Mouse (Mus musculus) lung, embryonic 14.5 days (tissue): ENCODE measurements at regions not wholly inside any gene's neighbourhood (a gene's known extent, or its start where the extent isn't known, plus 50 kb on each side); places are given as distances from the start of the nearest gene placed in this dataset.

ENCODE experiments used
- ATAC-seq: fragments of 200-750 bp; cut with Nextera tagmentation; 2 replicates; pipeline ENCODE4 v1.8.0; 2017; ENCODE audit warnings: mild to moderate bottlenecking, moderate TSS enrichment, moderate library complexity; ENCODE audit not compliant: insufficient read depth
- DNase-seq: peaks from one replicate; pipeline ENCODE4 v3.0.0-alpha.2; 2015
- H3K27ac ChIP-seq: fragments of 300-500 bp; sonication (generic); 2 replicates; pipeline ENCODE4 v1.5.1; 2014; ENCODE audit warnings: low read depth, mild to moderate bottlenecking, moderate library complexity
- H3K27me3 ChIP-seq: fragments of 300-500 bp; sonication (generic); 2 replicates; pipeline ENCODE4 v1.6.1; 2014; ENCODE audit warnings: low read length, control low read depth; ENCODE audit not compliant: insufficient read depth
- H3K36me3 ChIP-seq: fragments of 300-500 bp; sonication (generic); 2 replicates; pipeline ENCODE4 v1.6.1; 2014; ENCODE audit warnings: control low read depth; ENCODE audit not compliant: insufficient read depth
- H3K4me1 ChIP-seq: fragments of 300-500 bp; sonication (generic); 2 replicates; pipeline ENCODE4 v1.6.1; 2014; ENCODE audit warnings: antibody characterized with exemption, control low read depth; ENCODE audit not compliant: insufficient read depth
- H3K4me2 ChIP-seq: fragments of 300-500 bp; sonication (generic); 2 replicates; pipeline ENCODE4 v1.6.1; 2014; ENCODE audit warnings: mild to moderate bottlenecking
- H3K4me3 ChIP-seq: fragments of 300-500 bp; sonication (generic); 2 replicates; pipeline ENCODE4 v1.5.1; 2014; ENCODE audit warnings: low read depth, low read length
- H3K9ac ChIP-seq: fragments of 300-500 bp; sonication (generic); 2 replicates; pipeline ENCODE4 v1.6.1; 2014
- H3K9me3 ChIP-seq: fragments of 300-500 bp; sonication (generic); 2 replicates; pipeline ENCODE4 v1.6.1; 2016; ENCODE audit warnings: low read depth, low read length, control low read depth
- CTCF ChIP-seq: IDR thresholded peaks from 2 replicates; pipeline ENCODE4 v1.5.1; 2016; ENCODE audit warnings: antibody characterized with exemption, low read depth
- WGBS: fragments of 180-500 bp; shearing (Covaris S2); extraction: QIAGEN DNeasy Blood & Tissue Kit; methylation state at CpG from one replicate; pipeline ENCODE4 v1.1.7; 2014; 5-methylcytosine and 5-hydroxymethylcytosine counted together

GRCm38 (mm10) chr1:98281771-98282149 is 139.2 kb upstream of the Slco6d1 start:
- H3K4me3 ChIP-seq = no peak overlapping the region
- H3K4me1 ChIP-seq = no peaks in the 10 kb centered on the region
- WGBS = 75% methylated on average over 2 of the region's 2 CpGs
- no peak overlapping the region for H3K4me2 ChIP-seq
- no peak for DNase-seq
- ATAC-seq = no peak
- no peak overlapping the region for H3K9ac ChIP-seq
- H3K9me3 ChIP-seq = no peaks in the 10 kb centered on the region
- H3K27ac ChIP-seq = no peak overlapping the region
- no peaks in the 10 kb centered on the region for H3K27me3 ChIP-seq
- TF ChIP-seq CTCF = no peak
- no peaks in the 10 kb centered on the region for H3K36me3 ChIP-seq

GRCm38 (mm10) chr1:98303166-98303565 is 117.8 kb upstream of the Slco6d1 start:
- DNase-seq (no peak), ATAC-seq (no peak)
- no peak overlapping the region for H3K4me2 ChIP-seq
- no peaks in the 10 kb centered on the region for H3K27me3 ChIP-seq
- H3K36me3 ChIP-seq = no peaks in the 10 kb centered on the region
- no peak overlapping the region for H3K9ac ChIP-seq
- TF ChIP-seq CTCF = no peak
- no peak overlapping the region for H3K27ac ChIP-seq
- no peaks in the 10 kb centered on the region for H3K9me3 ChIP-seq
- H3K4me3 ChIP-seq = no peak overlapping the region
- H3K4me1 ChIP-seq = no peaks in the 10 kb centered on the region
- WGBS = 74% methylated on average over 2 of the region's 2 CpGs

GRCm38 (mm10) chr1:98306363-98306762 is 114.6 kb upstream of the Slco6d1 start:
- ATAC-seq (no peak), DNase-seq (no peak)
- Histone ChIP-seq H3K27me3 (no peaks in the 10 kb centered on the region), H3K4me3 (no peak overlapping the region), H3K4me1 (no peaks in the 10 kb centered on the region), H3K36me3 (no peaks in the 10 kb centered on the region), H3K27ac (no peak overlapping the region), H3K9ac (no peak overlapping the region), H3K9me3 (no peaks in the 10 kb centered on the region), H3K4me2 (no peak overlapping the region)
- WGBS = 91% methylated on average over 1 of the region's 1 CpGs
- no peak for TF ChIP-seq CTCF

- no peak for TF ChIP-seq CTCF
- WGBS = 91% methylated on average over 2 of the region's 2 CpGs
- DNase-seq (no peak), ATAC-seq (no peak)
- H3K9me3 ChIP-seq = no peaks in the 10 kb centered on the region
- no peaks in the 10 kb centered on the region for H3K27me3 ChIP-seq
- no peak overlapping the region for H3K4me3 ChIP-seq
- no peak overlapping the region for H3K9ac ChIP-seq
- H3K4me1 ChIP-seq = no peaks in the 10 kb centered on the region
- no peak overlapping the region for H3K4me2 ChIP-seq
- H3K27ac ChIP-seq = no peak overlapping the region
- H3K36me3 ChIP-seq = no peaks in the 10 kb centered on the region
Observed at GRCm38 (mm10) chr1:98307519-98307918, 113.4 kb upstream of the Slco6d1 start.

- DNase-seq (no peak), ATAC-seq (no peak)
- H3K9me3 ChIP-seq = no peaks in the 10 kb centered on the region
- H3K4me1 ChIP-seq = no peaks in the 10 kb centered on the region
- H3K9ac ChIP-seq = no peak overlapping the region
- H3K4me3 ChIP-seq = no peak overlapping the region
- 23% methylated on average over 1 of the region's 1 CpGs for WGBS
- H3K36me3 ChIP-seq = no peaks in the 10 kb centered on the region
- H3K4me2 ChIP-seq = no peak overlapping the region
- no peak for TF ChIP-seq CTCF
- H3K27ac ChIP-seq = no peak overlapping the region
- no peaks in the 10 kb centered on the region for H3K27me3 ChIP-seq
Observed at GRCm38 (mm10) chr1:98309894-98310293, 111.0 kb upstream of the Slco6d1 start.

- DNase-seq = peak; percentile 89
- Histone ChIP-seq H3K9me3 (no peaks in the 10 kb centered on the region), H3K9ac (no peak overlapping the region), H3K27ac (no peak overlapping the region), H3K4me2 (no peak overlapping the region), H3K4me3 (no peak overlapping the region), H3K36me3 (no peaks in the 10 kb centered on the region), H3K27me3 (no peaks in the 10 kb centered on the region), H3K4me1 (no peaks in the 10 kb centered on the region)
- TF ChIP-seq CTCF = peak; percentile 65
- ATAC-seq = 0 out of 2 replicates have a peak, but pooled peaks have one; percentile 54
- WGBS = 30% methylated on average over 4 of the region's 4 CpGs
Observed at GRCm38 (mm10) chr1:98350095-98350549, 70.8 kb upstream of the Slco6d1 start.

- no peaks in the 10 kb centered on the region for H3K4me1 ChIP-seq
- ATAC-seq (no peak), DNase-seq (no peak)
- H3K27me3 ChIP-seq = no peaks in the 10 kb centered on the region
- no peak for TF ChIP-seq CTCF
- no peak overlapping the region for H3K4me3 ChIP-seq
- no peaks in the 10 kb centered on the region for H3K36me3 ChIP-seq
- no peaks in the 10 kb centered on the region for H3K9me3 ChIP-seq
- no peak overlapping the region for H3K9ac ChIP-seq
- no peak overlapping the region for H3K27ac ChIP-seq
- no peak overlapping the region for H3K4me2 ChIP-seq
- 43% methylated on average over 2 of the region's 2 CpGs for WGBS
Observed at GRCm38 (mm10) chr1:98350725-98351124, 70.2 kb upstream of the Slco6d1 start.

- Histone ChIP-seq H3K36me3 (no peaks in the 10 kb centered on the region), H3K9me3 (no peaks in the 10 kb centered on the region), H3K27me3 (no peaks in the 10 kb centered on the region), H3K27ac (no peak overlapping the region), H3K4me1 (no peaks in the 10 kb centered on the region), H3K9ac (no peak overlapping the region), H3K4me3 (no peak overlapping the region), H3K4me2 (no peak overlapping the region)
- no peak for TF ChIP-seq CTCF
- WGBS = 82% methylated on average over 2 of the region's 2 CpGs
- DNase-seq = no peak
- ATAC-seq = no peak
Observed at GRCm38 (mm10) chr1:98351530-98351929, 69.4 kb upstream of the Slco6d1 start.
